Mouse (Mus musculus) small intestine, adult 2 months (tissue): Measurements from ENCODE around the gene Gpx4.

Experiments used
- CTCF ChIP-seq: fragments of 200-500 bp; IDR thresholded peaks from 2 replicates; pipeline ENCODE4 v1.5.1; 2012; ENCODE audit warnings: low read depth, mild to moderate bottlenecking, control low read depth, inconsistent platforms, low read length, moderate library complexity, mixed read lengths; ENCODE audit not compliant: insufficient replicate concordance, insufficient read length; ENCODE audit errors: extremely low read depth
- POLR2A ChIP-seq: fragments of 200-500 bp; IDR thresholded peaks from 2 replicates; pipeline ENCODE4 v1.6.1; 2012; ENCODE audit warnings: low read depth, mild to moderate bottlenecking, control low read depth, inconsistent platforms, low read length, moderate library complexity

DNA sequence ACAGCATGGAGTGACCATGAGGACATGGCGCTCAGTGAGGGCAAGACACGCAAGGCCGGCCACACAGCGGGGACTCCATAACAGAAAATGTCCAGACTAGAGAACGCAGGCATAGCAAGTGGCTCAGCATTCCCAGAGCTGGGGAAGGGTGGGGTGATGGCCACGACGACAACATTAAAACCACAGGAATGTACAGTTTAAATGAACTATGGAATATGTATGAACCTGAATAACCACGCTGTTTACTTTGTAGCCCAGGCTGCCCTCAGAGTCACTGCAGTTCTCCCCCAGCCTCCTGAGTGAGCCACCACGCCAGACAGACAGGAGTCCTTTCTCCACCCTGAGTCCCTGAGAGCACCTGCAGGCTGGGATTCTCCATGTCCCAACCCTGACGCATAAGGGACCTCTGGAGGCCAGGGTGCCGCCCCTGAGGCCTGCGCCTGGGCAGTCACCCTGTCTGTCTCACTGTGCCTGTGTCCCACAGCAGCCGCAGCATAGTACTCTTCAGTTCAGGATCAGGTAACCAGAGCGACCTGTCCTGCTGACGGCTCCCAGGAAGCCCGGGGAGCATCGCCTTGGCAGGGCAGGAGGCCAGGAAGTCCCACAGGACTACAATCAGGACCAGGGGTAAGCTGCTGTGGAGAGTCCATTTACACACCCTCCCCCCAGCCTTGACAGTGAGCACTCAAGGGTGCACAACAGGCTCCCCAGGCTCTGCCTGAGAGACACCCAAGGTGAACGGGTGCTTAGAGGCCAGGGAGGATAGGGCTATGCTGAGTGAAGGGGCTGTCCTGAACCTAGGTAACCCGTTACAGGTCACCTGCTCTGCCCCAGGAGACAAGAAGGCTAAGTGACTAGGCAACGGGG lies 25.9 kb downstream of the Gpx4 start:
- TF ChIP-seq POLR2A, result no peak
- TF ChIP-seq CTCF, result no peak
